Mouse (Mus musculus): ENCODE data around the gene Phactr4.

DNA sequence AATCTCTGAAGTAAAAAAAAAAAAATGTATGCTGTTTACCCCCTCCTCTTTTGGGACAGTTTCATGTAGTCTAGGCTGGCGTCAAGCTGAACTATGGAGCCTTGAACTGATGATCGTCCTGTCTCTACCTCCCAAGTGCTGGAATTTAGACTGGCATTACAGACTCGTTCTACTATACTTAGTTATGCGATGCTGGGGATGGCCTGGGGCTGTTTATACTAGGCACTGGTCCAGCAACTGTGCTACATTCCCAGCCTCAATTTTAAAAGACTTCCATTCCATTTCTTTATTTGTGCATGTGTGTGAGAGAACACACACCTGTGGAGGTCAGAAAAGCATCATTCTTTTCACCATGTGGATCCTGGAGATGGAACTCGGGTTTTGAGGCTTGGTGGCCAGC lies 23.4 kb downstream of the Phactr4 start:
- no peak for TF ChIP-seq CTCF (IDR thresholded peaks at IDR 0.05; ENCODE audit: low read depth, low read length)
- TF ChIP-seq POLR2A (IDR thresholded peaks at IDR 0.05; ENCODE audit: borderline replicate concordance, low read depth, low read length): no peak

All from bone marrow macrophage, adult 2 months (primary cell).